Mouse (Mus musculus) urinary bladder, adult 18-20 months (tissue): ENCODE results near the gene Tmem169.
A peak's percentile ranks its signal among the peaks of the same experiment; 100 is the strongest.

Experiments
- DNase-seq, 2 experiments: peaks; one replicate each; pipeline ENCODE4 v3.0.0; 2022; ENCODE audit warnings: low spot score in 2 of 2, mixed read lengths in 2 of 2

Gene Tmem169

GRCm38 (mm10) chr1:72284539-72284938 lies 370 bp downstream of the Tmem169 start:
- DNase-seq = no peak

- DNase-seq = no peak
These were observed 2.7 kb downstream of the Tmem169 start for GRCm38 (mm10) chr1:72286904-72287303.

- no peak for DNase-seq
These were observed 3.7 kb downstream of the Tmem169 start for GRCm38 (mm10) chr1:72287893-72288292.

GRCm38 (mm10) chr1:72288527-72289150 lies 4.5 kb downstream of the Tmem169 start:
- no peak for DNase-seq

- no peak for DNase-seq
These were observed 6.7 kb downstream of the Tmem169 start for GRCm38 (mm10) chr1:72290896-72291295.

- DNase-seq = no peak
These were observed 7.3 kb downstream of the Tmem169 start for GRCm38 (mm10) chr1:72291421-72291820.

- no peak for DNase-seq
These were observed 7.8 kb downstream of the Tmem169 start for GRCm38 (mm10) chr1:72291925-72292324.

- DNase-seq = no peak
These were observed 9.9 kb downstream of the Tmem169 start for GRCm38 (mm10) chr1:72293869-72294663.

GRCm38 (mm10) chr1:72295746-72296145 lies 11.6 kb downstream of the Tmem169 start:
- no peak for DNase-seq

GRCm38 (mm10) chr1:72301845-72302244 lies 17.7 kb downstream of the Tmem169 start:
- no peak for DNase-seq

GRCm38 (mm10) chr1:72306241-72306640 lies 22.1 kb downstream of the Tmem169 start:
- no peak for DNase-seq

- no peak for DNase-seq
These were observed 22.6 kb downstream of the Tmem169 start for GRCm38 (mm10) chr1:72306679-72307181.

GRCm38 (mm10) chr1:72307317-72307798 lies 23.2 kb downstream of the Tmem169 start, which contains the start of gene Xrcc5:
TSS of gene Xrcc5 (plus strand) at chr1:72307421.
- peak; percentile 76 to 89 for DNase-seq

- no peak for DNase-seq
These were observed 24.8 kb downstream of the Tmem169 start for GRCm38 (mm10) chr1:72308919-72309318.

GRCm38 (mm10) chr1:72309744-72310424 lies 25.7 kb downstream of the Tmem169 start:
- no peak for DNase-seq

- no peak for DNase-seq
These were observed 28.7 kb downstream of the Tmem169 start for GRCm38 (mm10) chr1:72312701-72313398.

GRCm38 (mm10) chr1:72313399-72314039 lies 29.4 kb downstream of the Tmem169 start:
- no peak for DNase-seq

GRCm38 (mm10) chr1:72315447-72315846 lies 31.3 kb downstream of the Tmem169 start:
- no peak for DNase-seq

GRCm38 (mm10) chr1:72316409-72316808 lies 32.2 kb downstream of the Tmem169 start:
- no peak for DNase-seq

- DNase-seq = no peak
These were observed 32.7 kb downstream of the Tmem169 start for GRCm38 (mm10) chr1:72316901-72317300.

GRCm38 (mm10) chr1:72320759-72321158 lies 36.6 kb downstream of the Tmem169 start:
- DNase-seq = no peak
